Mouse (Mus musculus) thymus, adult 2 months (tissue): Measurements from ENCODE around the gene Vgll3. TPM values are rescaled to one million over a fixed set of nuclear protein-coding genes. Genes with fewer than 3 reads are reported as not detected.

Source experiments
- DNase-seq: peaks from one replicate; pipeline ENCODE4 v3.0.0; 2021
- H3K27ac ChIP-seq: fragments of 200-500 bp; 2 replicates; pipeline ENCODE4 v1.5.1; 2012; ENCODE audit warnings: low read length, control low read depth; ENCODE audit not compliant: control insufficient read depth, insufficient read depth
- H3K27me3 ChIP-seq: fragments of 200-500 bp; 2 replicates; pipeline ENCODE4 v1.6.1; 2012; ENCODE audit warnings: mild to moderate bottlenecking, low read length, moderate library complexity, mixed read lengths; ENCODE audit not compliant: control insufficient read depth, insufficient read depth
- H3K36me3 ChIP-seq: fragments of 200-500 bp; 2 replicates; pipeline ENCODE4 v1.6.1; 2012; ENCODE audit warnings: mild to moderate bottlenecking, low read length, moderate library complexity; ENCODE audit not compliant: control insufficient read depth, insufficient read depth
- H3K4me1 ChIP-seq: fragments of 200-500 bp; replicated peaks from 2 replicates; pipeline ENCODE4 v1.6.1; 2012; ENCODE audit warnings: low read length; ENCODE audit not compliant: control insufficient read depth, insufficient read depth
- H3K4me3 ChIP-seq: fragments of 200-500 bp; 2 replicates; pipeline ENCODE4 v1.5.1; 2012; ENCODE audit warnings: mild to moderate bottlenecking, low read length, control low read depth, moderate library complexity; ENCODE audit not compliant: control insufficient read depth, insufficient read depth
- CTCF ChIP-seq: fragments of 200-500 bp; IDR thresholded peaks from 2 replicates; pipeline ENCODE4 v1.5.1; 2012; ENCODE audit warnings: mild to moderate bottlenecking, control low read depth, low read length, moderate library complexity, borderline replicate concordance; ENCODE audit not compliant: control insufficient read depth, poor library complexity, insufficient read depth; ENCODE audit errors: extremely low read depth
- POLR2A ChIP-seq: fragments of 200-500 bp; IDR thresholded peaks from 2 replicates; pipeline ENCODE4 v1.6.1; 2012; ENCODE audit warnings: mild to moderate bottlenecking, low read length, control low read depth, moderate library complexity; ENCODE audit not compliant: control insufficient read depth, poor library complexity, insufficient read depth; ENCODE audit errors: extremely low read depth
- WGBS: fragments of 180-500 bp; shearing (Covaris S2); methylation state at CpG from one replicate; pipeline ENCODE4 v1.1.7; 2018; 5-methylcytosine and 5-hydroxymethylcytosine counted together
- polyA plus RNA-seq: library from polyadenylated mRNA; depleted of rRNA; stranded (reverse); fragments of >200 nt; gene quantifications from 2 replicates; pipeline ENCODE4 v1.2.3, GENCODE M21; 2012; rRNA removed

Gene Vgll3
- 1.4 and 1.7 TPM in 2 replicates for polyA plus RNA-seq

DNA sequence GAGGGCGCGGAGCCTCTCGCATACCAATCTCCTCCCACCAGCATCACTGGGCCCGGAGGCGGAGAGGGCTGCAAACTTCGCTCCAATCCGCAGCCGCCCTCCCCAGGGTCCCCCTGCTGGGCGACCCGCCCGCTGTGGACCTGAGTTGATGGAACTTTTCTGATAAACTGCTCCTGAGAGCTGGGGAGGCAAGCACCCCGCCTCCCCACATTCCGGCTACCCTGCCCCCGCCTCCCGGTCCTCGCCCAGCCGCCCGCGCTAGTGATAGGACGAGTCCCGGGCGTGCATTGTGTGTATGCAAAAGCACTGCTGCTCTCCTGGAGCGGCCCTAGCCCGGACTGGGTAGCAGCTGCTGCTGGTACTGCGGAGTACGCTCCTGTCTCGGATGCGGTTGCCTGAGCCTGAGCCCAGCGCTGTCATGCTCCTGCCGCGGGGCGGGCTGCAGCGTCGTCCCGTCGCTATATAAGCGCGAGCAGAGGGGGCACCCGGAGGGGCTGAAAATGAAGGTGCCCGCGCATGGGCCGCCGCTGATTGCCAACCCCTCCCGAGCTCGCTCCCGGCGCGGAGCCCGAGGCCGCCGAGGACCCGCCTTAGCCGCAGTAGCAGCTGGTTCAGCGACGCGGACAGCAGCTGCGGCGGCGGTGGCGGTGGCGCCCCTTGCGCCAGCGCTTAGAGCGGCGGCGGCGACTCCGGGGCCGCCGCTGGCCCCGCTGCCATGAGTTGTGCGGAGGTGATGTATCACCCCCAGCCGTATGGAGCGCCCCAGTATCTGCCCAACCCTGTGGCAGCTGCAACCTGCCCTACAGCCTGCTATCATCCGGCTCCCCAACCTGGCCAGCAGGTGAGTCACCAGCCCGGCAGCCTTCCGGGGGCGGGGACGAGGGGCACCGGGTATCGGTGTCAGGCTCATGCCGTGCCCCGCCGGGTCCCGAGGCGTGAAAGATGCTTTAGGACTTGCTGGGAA lies at the start of gene Vgll3:
TSS of gene Vgll3 (plus strand) at position 340 of the 964 bp plus-strand sequence.
- WGBS: 3% methylated on average over 86 of the region's 86 CpGs
- Histone ChIP-seq H3K4me1 (no peaks in the 10 kb centered on the region), H3K4me3 (peak within 1 kb of the TSS; percentile 12; the same call in 1 of the 2 replicates), H3K27ac (no peak within 1 kb of the TSS), H3K27me3 (peaks cover 4% of the 10 kb centered on the region; the same call in 1 of the 2 replicates), H3K36me3 (no peaks in the 10 kb centered on the region)
- TF ChIP-seq POLR2A (no peak), CTCF (no peak)
- no peak for DNase-seq

DNA sequence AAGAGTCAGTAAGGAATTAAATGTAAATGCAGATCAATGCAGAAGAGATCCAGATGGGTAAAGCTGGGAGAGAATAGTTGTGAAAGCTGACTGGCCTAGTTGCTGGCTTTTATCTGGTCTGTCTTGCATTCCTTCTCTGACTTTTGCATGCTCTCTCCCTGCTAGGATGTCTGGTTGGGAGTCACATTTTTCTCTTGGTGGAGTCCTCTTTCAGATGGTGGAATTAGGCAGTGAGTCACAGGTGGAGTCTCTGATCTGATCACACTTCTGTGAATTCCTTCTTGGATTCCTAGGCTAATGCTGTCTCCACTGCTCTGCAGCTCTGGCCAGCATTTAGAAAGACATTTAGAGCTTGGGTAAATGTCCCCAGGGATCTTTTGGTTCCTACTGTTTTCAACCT lies 49.1 kb upstream of the Vgll3 start:
- TF ChIP-seq POLR2A (no peak), CTCF (no peak)
- no peak for DNase-seq
- Histone ChIP-seq H3K27ac (no peak overlapping the region), H3K4me1 (no peaks in the 10 kb centered on the region), H3K4me3 (no peak overlapping the region), H3K36me3 (no peaks in the 10 kb centered on the region), H3K27me3 (no peaks in the 10 kb centered on the region)

- WGBS: 61% methylated on average over 1 of the region's 1 CpGs
- TF ChIP-seq POLR2A (no peak), CTCF (no peak)
- no peak for DNase-seq
- H3K36me3 ChIP-seq: no peaks in the 10 kb centered on the region
- no peaks in the 10 kb centered on the region for H3K27me3 ChIP-seq
- H3K27ac ChIP-seq: no peak overlapping the region
- no peaks in the 10 kb centered on the region for H3K4me1 ChIP-seq
- no peak overlapping the region for H3K4me3 ChIP-seq
These were observed 29.1 kb upstream of the Vgll3 start for GRCm38 (mm10) chr16:65785959-65786358.

- TF ChIP-seq POLR2A (no peak), CTCF (no peak)
- Histone ChIP-seq H3K27me3 (peaks cover 4% of the 10 kb centered on the region; the same call in 1 of the 2 replicates), H3K4me3 (no peak overlapping the region), H3K27ac (no peak overlapping the region), H3K4me1 (no peaks in the 10 kb centered on the region), H3K36me3 (no peaks in the 10 kb centered on the region)
- DNase-seq: no peak
- 39% methylated on average over 3 of the region's 3 CpGs for WGBS
These were observed 1.0 kb downstream of the Vgll3 start for GRCm38 (mm10) chr16:65816059-65816458.

- 78% methylated on average over 8 of the region's 8 CpGs for WGBS
- TF ChIP-seq POLR2A (no peak), CTCF (no peak)
- peaks cover 4% of the 10 kb centered on the region; the same call in 1 of the 2 replicates for H3K27me3 ChIP-seq
- H3K36me3 ChIP-seq: no peaks in the 10 kb centered on the region
- no peak overlapping the region for H3K27ac ChIP-seq
- no peak for DNase-seq
- no peak overlapping the region for H3K4me3 ChIP-seq
- H3K4me1 ChIP-seq: no peaks in the 10 kb centered on the region
These were observed 3.7 kb downstream of the Vgll3 start for GRCm38 (mm10) chr16:65818779-65819178.

- Histone ChIP-seq H3K4me3 (no peak overlapping the region), H3K27me3 (no peaks in the 10 kb centered on the region), H3K4me1 (no peaks in the 10 kb centered on the region), H3K27ac (no peak overlapping the region), H3K36me3 (no peaks in the 10 kb centered on the region)
- DNase-seq: no peak
- 79% methylated on average over 2 of the region's 2 CpGs for WGBS
- TF ChIP-seq POLR2A: no peak
- no peak for TF ChIP-seq CTCF
These were observed 5.7 kb downstream of the Vgll3 start for GRCm38 (mm10) chr16:65820803-65821202.
